Mouse (Mus musculus) brown adipose tissue, adult 24 weeks (tissue): ENCODE results near the gene Kcnk3. TPM values are rescaled to one million over a fixed set of nuclear protein-coding genes. Genes with fewer than 3 reads are reported as not detected.
A peak's percentile ranks its signal among the peaks of the same experiment; 100 is the strongest.

Source experiments
- H3K27ac ChIP-seq: fragments of 200-500 bp; replicated peaks from 2 replicates; pipeline ENCODE4 v1.5.1; 2012; ENCODE audit warnings: low read depth, mild to moderate bottlenecking, low read length
- H3K4me1 ChIP-seq: fragments of 200-500 bp; 2 replicates; pipeline ENCODE4 v1.6.1; 2012; ENCODE audit warnings: low read length, mixed read lengths; ENCODE audit not compliant: control insufficient read depth, insufficient read depth, insufficient read length
- H3K4me3 ChIP-seq: fragments of 200-500 bp; 2 replicates; pipeline ENCODE4 v1.5.1; 2012; ENCODE audit warnings: low read depth, mild to moderate bottlenecking, low read length, moderate library complexity; ENCODE audit not compliant: insufficient read depth
- polyA plus RNA-seq: library from polyadenylated mRNA; stranded (reverse); fragments of >200 nt; gene quantifications from 2 replicates; pipeline ENCODE4 v1.2.4, GENCODE M21; 2012; ENCODE audit not compliant: missing spikeins, insufficient read depth, insufficient read length

The Kcnk3 gene
- polyA plus RNA-seq, 1 experiment = 118 TPM

DNA sequence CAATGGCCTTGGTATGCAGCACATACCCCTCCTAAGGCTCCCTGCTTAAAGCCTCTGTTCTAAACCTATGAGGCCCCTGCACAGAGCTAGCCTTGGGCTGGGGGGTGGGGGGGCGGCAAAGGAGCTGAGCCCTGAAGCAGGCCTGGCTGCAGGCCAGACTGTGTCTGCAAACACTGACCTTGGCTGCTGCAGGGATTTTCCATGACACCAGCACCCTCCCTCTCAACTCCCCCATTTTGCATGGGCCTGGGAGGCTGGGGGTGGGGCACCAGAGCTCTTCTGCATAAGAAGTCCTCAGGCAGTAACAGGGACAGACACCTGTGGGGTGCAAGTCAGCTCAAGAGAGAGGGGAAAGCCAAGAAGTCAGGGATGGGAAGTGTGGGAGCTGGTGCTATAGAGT lies 26.3 kb downstream of the Kcnk3 start:
- H3K4me1 ChIP-seq = peaks cover 38% of the 10 kb centered on the region
- no peak overlapping the region for H3K4me3 ChIP-seq
- peak overlapping the region; percentile 71 for H3K27ac ChIP-seq

DNA sequence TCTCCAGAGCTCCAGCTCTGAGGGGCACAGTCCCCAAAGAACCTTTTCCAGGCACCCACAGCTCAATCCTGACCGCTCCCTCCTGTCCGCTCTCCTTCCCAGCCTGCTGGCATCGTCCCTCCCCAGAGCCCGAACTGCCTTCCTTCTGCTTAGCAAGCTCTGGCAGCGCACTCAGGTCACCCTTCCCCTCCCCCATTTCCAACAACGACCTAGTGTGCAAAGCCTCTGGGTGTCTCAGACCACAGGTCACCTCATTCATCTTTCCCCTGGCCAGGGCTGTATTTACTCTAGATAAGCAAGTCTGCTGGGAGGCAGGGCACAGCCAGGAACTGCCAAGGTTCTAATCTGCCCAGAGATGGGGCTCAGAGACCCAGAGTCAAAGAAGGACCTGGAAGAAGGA lies 27.4 kb downstream of the Kcnk3 start:
- Histone ChIP-seq H3K4me3 (no peak overlapping the region), H3K4me1 (peaks cover 38% of the 10 kb centered on the region), H3K27ac (peak overlapping the region; percentile 71)

DNA sequence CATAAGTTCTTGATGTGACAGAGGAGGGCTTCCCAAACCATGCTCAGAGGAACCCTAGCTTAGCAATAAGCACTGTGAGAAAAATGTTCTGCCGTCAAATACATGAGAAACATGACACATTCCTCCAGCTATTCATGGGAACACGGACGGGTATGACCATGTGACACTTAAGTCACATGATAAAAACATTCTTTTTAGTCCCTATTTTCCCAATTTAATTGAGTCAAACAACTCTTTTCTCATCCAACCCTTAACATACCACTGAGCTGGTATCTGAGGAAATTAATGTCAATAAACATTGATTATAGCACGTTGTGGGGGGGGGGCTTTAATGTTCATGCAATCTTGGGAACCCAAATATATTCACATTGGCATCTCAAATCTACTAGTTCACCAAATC lies 27.8 kb downstream of the Kcnk3 start:
- no peak overlapping the region for H3K4me3 ChIP-seq
- H3K4me1 ChIP-seq = peaks cover 40% of the 10 kb centered on the region
- peak overlapping the region; percentile 64 for H3K27ac ChIP-seq

DNA sequence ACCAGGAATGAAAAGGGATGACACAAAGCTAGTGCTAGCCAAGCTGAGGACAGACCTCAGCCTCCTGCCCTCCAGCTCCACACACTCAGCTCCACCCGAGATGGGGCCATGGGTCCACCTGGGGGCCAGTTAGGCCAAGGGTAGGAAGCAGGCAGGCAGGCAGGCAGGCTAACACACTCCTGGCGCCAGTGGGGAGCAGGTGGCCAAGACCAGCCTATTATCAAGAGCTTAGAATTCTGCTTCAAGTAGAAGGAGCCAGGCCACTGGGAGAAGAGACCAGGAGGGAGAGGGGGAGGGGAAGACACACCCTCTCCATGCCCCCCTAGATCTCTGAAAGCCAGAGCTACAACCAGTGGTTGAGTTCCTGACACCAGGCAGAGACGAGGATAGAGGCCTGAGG lies 28.7 kb downstream of the Kcnk3 start:
- Histone ChIP-seq H3K27ac (peak overlapping the region; percentile 65), H3K4me3 (no peak overlapping the region), H3K4me1 (peaks cover 36% of the 10 kb centered on the region)

DNA sequence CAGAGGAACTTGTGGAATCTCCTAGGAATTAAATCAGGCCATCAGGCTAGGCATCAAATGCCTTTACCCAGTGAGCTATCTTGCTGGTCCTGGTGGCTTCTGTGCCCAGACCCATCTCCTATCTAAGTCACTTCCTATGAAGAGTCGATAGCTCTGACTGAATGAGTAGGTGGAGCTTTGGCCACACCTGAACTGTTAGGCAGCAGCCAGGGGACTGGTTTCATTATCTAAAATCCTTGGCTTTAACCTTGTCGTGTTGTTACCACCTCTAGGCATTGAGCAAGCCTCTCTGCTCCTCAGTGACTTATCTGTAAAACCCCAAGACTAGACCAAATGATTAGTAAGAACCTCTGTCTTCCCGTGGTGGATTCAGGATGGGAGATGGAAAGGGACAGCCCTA lies 29.4 kb downstream of the Kcnk3 start:
- Histone ChIP-seq H3K27ac (peak overlapping the region; percentile 73), H3K4me1 (peaks cover 33% of the 10 kb centered on the region), H3K4me3 (no peak overlapping the region)

DNA sequence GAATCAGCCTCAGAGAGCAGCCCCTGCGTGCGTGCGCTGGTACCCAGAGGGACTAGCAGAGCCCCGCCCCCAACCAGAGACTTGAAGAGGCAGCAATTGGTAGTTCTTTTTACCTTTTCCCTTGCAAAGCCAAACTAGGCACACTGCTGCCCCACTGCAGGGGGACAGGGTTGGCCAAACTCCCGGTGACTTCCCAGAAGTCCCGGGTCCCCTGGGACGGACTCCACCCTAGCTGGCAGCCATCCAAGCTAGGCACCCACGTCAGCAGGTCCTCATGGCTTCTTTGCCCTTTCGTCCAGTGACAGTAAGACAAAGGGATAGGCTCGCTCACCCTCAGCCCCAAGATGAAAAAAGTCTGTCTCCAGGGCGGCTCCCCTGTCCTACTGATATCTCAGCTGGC lies 29.9 kb downstream of the Kcnk3 start:
- H3K4me3 ChIP-seq = no peak overlapping the region
- peaks cover 33% of the 10 kb centered on the region for H3K4me1 ChIP-seq
- H3K27ac ChIP-seq = peak overlapping the region; percentile 91

DNA sequence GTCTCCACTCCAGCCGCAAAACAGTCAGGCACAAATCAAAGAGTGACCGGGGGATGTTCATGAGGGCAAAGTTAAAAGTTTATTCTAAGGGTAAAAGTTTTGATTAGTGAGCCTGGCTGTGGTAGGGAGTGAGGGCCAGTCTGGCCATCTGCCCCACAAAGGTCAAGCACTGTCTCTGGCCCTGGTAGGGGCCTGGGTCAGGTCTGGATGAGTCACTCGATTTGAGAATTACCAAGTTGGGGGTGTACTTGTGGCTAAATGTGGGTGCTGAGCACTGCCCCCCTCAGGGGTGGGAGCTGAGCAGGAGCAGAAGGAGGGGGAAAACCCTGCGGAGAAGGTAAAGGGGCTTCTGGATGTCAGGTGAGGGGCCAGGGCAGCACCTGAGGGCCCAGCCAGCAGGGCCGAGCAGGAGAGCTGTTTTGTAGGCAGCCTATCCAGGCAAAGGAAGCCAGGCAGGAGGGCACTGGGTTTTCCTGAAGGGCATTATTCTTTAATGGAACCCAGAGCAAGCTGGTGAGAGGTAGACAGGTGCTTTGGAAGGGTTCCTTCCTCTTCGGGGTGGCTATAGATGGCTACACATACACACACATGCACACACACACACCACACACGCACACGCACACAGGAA lies 30.5 kb downstream of the Kcnk3 start:
- Histone ChIP-seq H3K27ac (peak overlapping the region; percentile 91), H3K4me3 (no peak overlapping the region), H3K4me1 (peaks cover 33% of the 10 kb centered on the region)

DNA sequence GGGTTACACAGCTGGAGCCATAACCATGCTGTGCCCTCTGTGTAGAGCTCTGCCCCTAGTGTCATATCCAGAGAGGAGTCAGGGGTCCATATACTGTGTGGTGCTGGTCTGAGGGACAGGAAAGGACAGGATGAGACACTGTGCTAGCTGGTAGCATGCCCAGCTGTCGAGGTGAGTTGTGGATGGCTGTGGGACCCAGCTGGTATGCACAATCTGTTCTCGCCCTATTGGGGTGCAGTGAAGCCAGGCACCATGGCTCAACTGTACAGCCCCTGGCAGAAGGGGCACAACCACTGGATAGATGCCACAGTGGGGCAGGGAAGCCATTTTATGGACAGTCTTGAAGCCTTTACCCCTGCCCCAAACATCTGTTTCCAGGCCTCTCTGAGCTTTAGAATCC lies 31.2 kb downstream of the Kcnk3 start:
- peaks cover 30% of the 10 kb centered on the region for H3K4me1 ChIP-seq
- no peak overlapping the region for H3K4me3 ChIP-seq
- H3K27ac ChIP-seq = peak overlapping the region; percentile 91; the same call in 1 of the 2 replicates

DNA sequence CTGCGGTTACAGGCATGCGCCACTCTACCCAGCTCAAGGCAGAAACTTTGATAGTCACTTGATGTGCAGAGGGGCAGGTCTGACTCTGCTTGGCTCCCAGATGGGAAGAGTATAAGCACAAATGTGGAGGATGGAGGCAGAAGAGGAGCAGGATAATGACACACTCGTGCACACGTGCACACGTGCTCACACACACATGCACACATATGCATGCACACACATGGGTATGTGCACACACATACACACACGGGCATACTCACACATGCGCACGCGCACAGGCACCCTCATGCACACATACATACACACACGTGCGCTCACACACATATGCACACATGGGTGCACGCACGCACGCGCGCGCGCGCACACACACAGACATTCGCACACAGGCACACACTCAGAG lies 32.6 kb downstream of the Kcnk3 start:
- H3K4me1 ChIP-seq = peaks cover 28% of the 10 kb centered on the region
- H3K4me3 ChIP-seq = no peak overlapping the region
- no peak overlapping the region for H3K27ac ChIP-seq

DNA sequence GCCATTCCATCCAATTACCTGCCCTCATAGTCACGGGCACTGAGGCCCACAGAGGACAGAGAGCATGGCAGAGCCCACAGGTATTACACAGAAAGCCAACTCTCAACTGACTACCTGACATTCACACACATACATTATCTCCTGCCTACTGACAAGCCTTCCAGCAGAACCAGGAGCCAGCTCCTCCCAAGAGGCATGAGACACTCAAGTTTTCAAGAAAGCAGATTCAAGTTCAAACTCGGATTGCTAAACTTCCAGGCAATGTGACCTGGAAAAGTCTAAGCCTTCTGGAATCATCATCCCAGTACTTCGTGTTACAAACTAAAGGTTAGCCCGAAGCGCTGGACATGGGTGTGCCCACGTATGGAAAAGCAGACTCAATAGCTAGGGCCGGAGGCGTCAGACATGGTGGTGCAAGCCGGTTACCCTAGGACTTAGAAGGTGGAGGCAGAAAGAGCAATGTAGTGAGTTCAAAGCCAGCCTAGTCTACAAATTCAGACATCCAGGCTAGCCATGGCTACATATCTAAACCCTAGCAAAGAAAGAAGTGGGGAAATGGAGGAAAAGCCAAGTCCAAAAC lies 33.3 kb downstream of the Kcnk3 start:
- no peak overlapping the region for H3K27ac ChIP-seq
- H3K4me3 ChIP-seq = no peak overlapping the region
- H3K4me1 ChIP-seq = peaks cover 28% of the 10 kb centered on the region

DNA sequence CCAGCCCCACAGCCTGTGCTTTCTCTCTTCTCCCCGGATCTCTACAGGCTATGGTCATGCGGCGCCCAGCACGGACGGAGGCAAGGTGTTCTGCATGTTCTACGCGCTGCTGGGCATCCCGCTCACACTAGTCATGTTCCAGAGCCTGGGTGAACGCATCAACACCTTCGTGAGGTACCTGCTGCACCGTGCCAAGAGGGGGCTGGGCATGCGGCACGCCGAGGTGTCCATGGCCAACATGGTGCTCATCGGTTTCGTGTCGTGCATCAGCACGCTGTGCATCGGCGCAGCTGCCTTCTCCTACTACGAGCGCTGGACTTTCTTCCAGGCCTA lies 33.8 kb downstream of the Kcnk3 start:
- Histone ChIP-seq H3K27ac (no peak overlapping the region), H3K4me3 (no peak overlapping the region), H3K4me1 (peaks cover 24% of the 10 kb centered on the region)

DNA sequence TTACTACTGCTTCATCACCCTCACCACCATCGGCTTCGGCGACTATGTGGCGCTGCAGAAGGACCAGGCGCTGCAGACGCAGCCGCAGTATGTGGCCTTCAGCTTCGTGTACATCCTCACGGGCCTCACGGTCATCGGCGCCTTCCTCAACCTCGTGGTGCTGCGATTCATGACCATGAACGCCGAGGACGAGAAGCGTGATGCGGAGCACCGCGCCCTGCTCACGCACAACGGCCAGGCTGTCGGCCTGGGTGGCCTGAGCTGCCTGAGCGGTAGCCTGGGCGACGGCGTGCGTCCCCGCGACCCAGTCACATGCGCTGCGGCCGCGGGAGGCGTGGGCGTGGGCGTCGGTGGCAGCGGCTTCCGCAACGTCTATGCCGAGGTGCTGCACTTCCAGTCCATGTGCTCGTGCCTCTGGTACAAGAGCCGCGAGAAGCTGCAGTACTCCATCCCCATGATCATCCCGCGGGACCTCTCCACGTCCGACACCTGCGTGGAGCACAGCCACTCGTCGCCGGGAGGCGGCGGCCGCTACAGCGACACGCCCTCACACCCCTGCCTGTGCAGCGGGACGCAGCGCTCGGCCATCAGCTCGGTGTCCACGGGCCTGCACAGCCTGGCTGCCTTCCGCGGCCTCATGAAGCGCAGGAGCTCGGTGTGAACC lies 34.3 kb downstream of the Kcnk3 start:
- Histone ChIP-seq H3K4me3 (peak overlapping the region; percentile 11; the same call in 1 of the 2 replicates), H3K27ac (no peak overlapping the region), H3K4me1 (peaks cover 24% of the 10 kb centered on the region)

DNA sequence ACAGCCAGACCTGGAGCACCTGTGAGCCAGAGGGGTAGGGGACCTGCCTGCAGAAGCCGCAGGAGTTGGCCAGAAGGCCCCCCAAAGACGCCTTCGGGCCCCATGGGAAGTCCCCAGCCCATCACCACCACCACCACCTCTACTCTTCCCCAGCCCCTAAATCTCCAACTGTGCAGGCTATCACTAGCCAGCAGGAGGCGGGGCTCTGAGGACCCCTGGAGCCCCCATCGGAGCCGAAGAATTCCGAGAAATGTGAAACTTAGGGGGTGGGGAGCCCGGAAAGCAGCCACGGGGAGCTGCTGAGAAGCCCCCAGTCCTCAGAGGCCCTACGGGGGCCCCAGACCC lies 34.8 kb downstream of the Kcnk3 start:
- H3K4me1 ChIP-seq = peaks cover 20% of the 10 kb centered on the region
- no peak overlapping the region for H3K27ac ChIP-seq
- H3K4me3 ChIP-seq = no peak overlapping the region

DNA sequence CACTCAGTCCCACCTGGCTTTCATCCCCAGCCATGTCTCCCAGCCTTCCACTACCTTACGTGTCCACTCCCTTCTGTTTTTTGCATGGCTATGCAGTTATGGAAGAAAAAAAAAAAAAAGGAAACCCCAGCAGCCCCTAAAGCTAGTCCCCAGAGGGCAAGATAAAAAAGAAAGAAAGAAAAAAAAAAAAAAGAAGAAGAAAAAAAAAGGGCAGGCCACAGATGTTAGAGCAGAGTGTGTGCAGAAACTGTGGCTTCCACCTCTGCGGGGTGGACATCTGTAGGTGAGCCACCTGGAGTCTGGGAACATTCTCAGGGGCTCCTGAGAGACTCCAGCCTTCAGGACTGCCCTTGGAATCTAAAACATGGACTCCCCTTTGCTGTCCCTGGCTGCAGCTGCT lies 35.4 kb downstream of the Kcnk3 start:
- no peak overlapping the region for H3K27ac ChIP-seq
- H3K4me1 ChIP-seq = peaks cover 14% of the 10 kb centered on the region
- no peak overlapping the region for H3K4me3 ChIP-seq

DNA sequence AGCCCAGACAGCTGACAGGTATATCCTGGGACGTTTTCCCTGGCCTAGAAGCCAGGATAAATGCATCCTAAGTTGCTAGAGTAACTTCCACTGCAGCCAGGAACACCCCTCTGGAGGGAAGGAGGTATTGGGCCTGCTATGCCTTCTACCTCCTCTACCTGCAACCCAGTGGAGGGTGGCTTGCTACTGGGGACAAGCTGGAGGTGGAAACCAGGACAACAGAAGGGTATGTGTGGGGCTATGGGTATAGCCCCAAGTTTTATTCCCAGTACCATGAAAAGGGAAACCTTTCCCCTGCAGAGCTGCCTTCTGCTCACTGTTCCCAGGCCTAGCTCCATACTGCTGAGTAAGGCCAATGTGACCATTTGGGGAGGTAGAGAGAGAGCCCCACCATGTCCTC lies 36.3 kb downstream of the Kcnk3 start:
- peaks cover 8% of the 10 kb centered on the region for H3K4me1 ChIP-seq
- H3K27ac ChIP-seq = peak overlapping the region; percentile 41; the same call in 1 of the 2 replicates
- no peak overlapping the region for H3K4me3 ChIP-seq

DNA sequence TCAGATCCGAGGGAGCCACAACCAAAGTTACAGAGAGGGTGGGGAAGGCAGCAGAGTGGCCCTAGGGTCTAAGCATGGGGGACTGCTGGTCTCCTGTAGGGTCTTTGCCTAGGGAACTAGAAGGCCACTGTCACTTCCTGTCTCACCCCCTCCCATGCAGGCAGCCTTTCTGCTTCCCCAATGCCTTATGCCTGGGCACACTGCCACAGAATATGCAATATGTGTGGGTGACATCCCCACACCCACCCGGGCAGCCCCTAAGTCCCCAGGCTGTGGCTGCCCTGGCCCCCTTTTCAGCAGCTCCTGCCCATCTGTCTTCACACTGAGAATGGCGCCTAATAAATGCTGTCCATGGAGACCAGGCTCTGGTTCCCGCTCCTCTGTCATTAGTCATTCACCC lies 36.9 kb downstream of the Kcnk3 start:
- Histone ChIP-seq H3K4me1 (peaks cover 8% of the 10 kb centered on the region), H3K27ac (peak overlapping the region; percentile 41), H3K4me3 (no peak overlapping the region)
